ENCODE assay signal across 7 mouse cellular contexts in genomic region chr7:29061522-29062037, GRCm38 (mm10).
DNase-seq lines count a peak whose midpoint lies in the region; ATAC-seq and TF ChIP-seq lines count a peak whose summit lies in the region.

No protein-coding gene starts in this region.

- no peak overlapping the region for H3K4me3 ChIP-seq in testis, adult 2 months (ENCODE audit: control insufficient read depth, low read depth, low read length)
- H3K4me3 ChIP-seq in embryonic facial prominence, embryonic 10.5 days = peak overlapping the region; percentile 40
- no peak overlapping the region for H3K4me3 ChIP-seq in hindbrain, embryonic 12.5 days
- H3K4me3 ChIP-seq in liver, postnatal 0 days (ENCODE audit: low read depth, low read length) = no peak overlapping the region
- H3K4me3 ChIP-seq in stomach, embryonic 15.5 days (replicated peaks) = 0 out of 2 replicates have a peak overlapping the region, but pooled peaks have one; percentile 3

- no peak for TF ChIP-seq EP300 in liver, postnatal 0 days (IDR thresholded peaks at IDR 0.05; ENCODE audit: low read depth)

- no peaks in the 10 kb centered on the region for H3K9me3 ChIP-seq in embryonic facial prominence, embryonic 10.5 days
- H3K9me3 ChIP-seq in hindbrain, embryonic 12.5 days (replicated peaks) = no peaks in the 10 kb centered on the region
- no peaks in the 10 kb centered on the region for H3K9me3 ChIP-seq in liver, postnatal 0 days (ENCODE audit: low read length)
- H3K9me3 ChIP-seq in stomach, embryonic 15.5 days = no peaks in the 10 kb centered on the region

- H3K4me1 ChIP-seq in testis, adult 2 months (ENCODE audit: control insufficient read depth, insufficient read depth, low read length) = peaks cover 17% of the 10 kb centered on the region
- peaks cover 7% of the 10 kb centered on the region; the same call in 1 of the 2 replicates for H3K4me1 ChIP-seq in embryonic facial prominence, embryonic 10.5 days
- H3K4me1 ChIP-seq in hindbrain, embryonic 12.5 days = no peaks in the 10 kb centered on the region
- no peaks in the 10 kb centered on the region for H3K4me1 ChIP-seq in liver, postnatal 0 days (ENCODE audit: insufficient read depth)
- 0 out of 2 replicates have a peak, but pooled peaks cover 4% of the 10 kb centered on the region for H3K4me1 ChIP-seq in stomach, embryonic 15.5 days

- ATAC-seq in hindbrain, embryonic 12.5 days (ENCODE audit: low FRiP score) = no peak
- ATAC-seq in liver, postnatal 0 days = no peak
- ATAC-seq in stomach, embryonic 15.5 days (ENCODE audit: insufficient read depth, low FRiP score, low read depth) = no peak

- TF ChIP-seq POLR2A in testis, adult 2 months (IDR thresholded peaks at IDR 0.05; ENCODE audit: control insufficient read depth, low read depth, low read length) = no peak

- no peak overlapping the region for H3K9ac ChIP-seq in hindbrain, embryonic 12.5 days
- no peak overlapping the region for H3K9ac ChIP-seq in liver, postnatal 0 days (replicated peaks)
- no peak overlapping the region for H3K9ac ChIP-seq in stomach, embryonic 15.5 days

- TF ChIP-seq CTCF in testis, adult 2 months (IDR thresholded peaks at IDR 0.05; ENCODE audit: control insufficient read depth, insufficient read depth, insufficient replicate concordance, low read depth, low read length) = peak; percentile 12; the same call in 1 of the 2 replicates
- TF ChIP-seq CTCF in liver, postnatal 0 days (IDR thresholded peaks at IDR 0.05; ENCODE audit: low read depth) = peak; percentile 50

- WGBS in embryonic facial prominence, embryonic 10.5 days = 6% methylated on average over 19 of the region's 19 CpGs
- 7% methylated on average over 19 of the region's 19 CpGs for WGBS in hindbrain, embryonic 12.5 days
- 17% methylated on average over 19 of the region's 19 CpGs for WGBS in liver, postnatal 0 days (ENCODE audit: insufficient replicate concordance)
- 13% methylated on average over 19 of the region's 19 CpGs for WGBS in stomach, embryonic 15.5 days

- no peak for DNase-seq in testis, postnatal 14 days (ENCODE audit: low spot score)
- DNase-seq in embryonic facial prominence, embryonic 10.5 days (ENCODE audit: low spot score) = peak; percentile 74
- DNase-seq in liver, postnatal 0 days = peak; percentile 31
- no peak for DNase-seq in urinary bladder, adult 2 months (ENCODE audit: low spot score)

- no peaks in the 10 kb centered on the region for H3K27me3 ChIP-seq in testis, adult 2 months (ENCODE audit: control insufficient read depth, insufficient read depth, low read length)
- H3K27me3 ChIP-seq in embryonic facial prominence, embryonic 10.5 days (replicated peaks; ENCODE audit: low read depth, poor library complexity, severe bottlenecking) = peaks cover 44% of the 10 kb centered on the region
- peaks cover 18% of the 10 kb centered on the region for H3K27me3 ChIP-seq in hindbrain, embryonic 12.5 days
- no peaks in the 10 kb centered on the region for H3K27me3 ChIP-seq in liver, postnatal 0 days (ENCODE audit: insufficient read depth, low read length)
- H3K27me3 ChIP-seq in stomach, embryonic 15.5 days (replicated peaks) = no peaks in the 10 kb centered on the region

- H3K4me2 ChIP-seq in hindbrain, embryonic 12.5 days (replicated peaks) = 0 out of 2 replicates have a peak overlapping the region, but pooled peaks have one; percentile 1
- no peak overlapping the region for H3K4me2 ChIP-seq in liver, postnatal 0 days (ENCODE audit: low read depth, low read length)
- peak overlapping the region; percentile 42; the same call in 1 of the 2 replicates for H3K4me2 ChIP-seq in stomach, embryonic 15.5 days

- no peak overlapping the region for H3K27ac ChIP-seq in testis, adult 2 months (ENCODE audit: control insufficient read depth, insufficient read depth, low read depth, low read length)
- peak overlapping the region; percentile 19; the same call in 1 of the 2 replicates for H3K27ac ChIP-seq in embryonic facial prominence, embryonic 10.5 days (replicated peaks)
- no peak overlapping the region for H3K27ac ChIP-seq in hindbrain, embryonic 12.5 days
- no peak overlapping the region for H3K27ac ChIP-seq in liver, postnatal 0 days (ENCODE audit: low read depth)
- no peak overlapping the region for H3K27ac ChIP-seq in stomach, embryonic 15.5 days

- H3K36me3 ChIP-seq in testis, adult 2 months (ENCODE audit: control insufficient read depth, insufficient read depth, low read length) = no peaks in the 10 kb centered on the region
- H3K36me3 ChIP-seq in embryonic facial prominence, embryonic 10.5 days (replicated peaks) = no peaks in the 10 kb centered on the region; the same call in 1 of the 2 replicates
- no peaks in the 10 kb centered on the region for H3K36me3 ChIP-seq in hindbrain, embryonic 12.5 days
- no peaks in the 10 kb centered on the region for H3K36me3 ChIP-seq in liver, postnatal 0 days (replicated peaks; ENCODE audit: insufficient read depth, low read length)
- no peaks in the 10 kb centered on the region for H3K36me3 ChIP-seq in stomach, embryonic 15.5 days

Comparison
In these comparisons a context has a peak if more than half of its experiments do, and no peak if none do; other contexts are left out.
1. H3K4me3 ChIP-seq: peak in embryonic facial prominence, embryonic 10.5 days (single experiment) and stomach, embryonic 15.5 days (single experiment); none in testis, adult 2 months (single experiment), hindbrain, embryonic 12.5 days (single experiment) and liver, postnatal 0 days (single experiment).
2. DNase-seq: peak in embryonic facial prominence, embryonic 10.5 days (single experiment) and liver, postnatal 0 days (single experiment); none in testis, postnatal 14 days (single experiment) and urinary bladder, adult 2 months (single experiment).